Mouse (Mus musculus) T-helper 1 cell (primary cell): Measurements from ENCODE around the gene Clec2g.
"Not testable (repeated sequence)": the region's sequence is repeated elsewhere in the genome, so short reads cannot be mapped to it uniquely, and the experiment has no call there.

Experiments
- in situ Hi-C: fragments of 300-600 bp; cut with MboI, MseI; formaldehyde crosslinking; loops from one replicate; pipeline ENCODE4 v1.15.1; 2025; ENCODE audit warnings: high pct_unique_total_duplicates

The Clec2g gene

GRCm38 (mm10) chr6:128934081-128934480 is at the start of gene Clec2g:
Gene Clec2g, plus strand, starts transcription at chr6:128934381.
- in situ Hi-C loops: not testable (repeated sequence)

DNA sequence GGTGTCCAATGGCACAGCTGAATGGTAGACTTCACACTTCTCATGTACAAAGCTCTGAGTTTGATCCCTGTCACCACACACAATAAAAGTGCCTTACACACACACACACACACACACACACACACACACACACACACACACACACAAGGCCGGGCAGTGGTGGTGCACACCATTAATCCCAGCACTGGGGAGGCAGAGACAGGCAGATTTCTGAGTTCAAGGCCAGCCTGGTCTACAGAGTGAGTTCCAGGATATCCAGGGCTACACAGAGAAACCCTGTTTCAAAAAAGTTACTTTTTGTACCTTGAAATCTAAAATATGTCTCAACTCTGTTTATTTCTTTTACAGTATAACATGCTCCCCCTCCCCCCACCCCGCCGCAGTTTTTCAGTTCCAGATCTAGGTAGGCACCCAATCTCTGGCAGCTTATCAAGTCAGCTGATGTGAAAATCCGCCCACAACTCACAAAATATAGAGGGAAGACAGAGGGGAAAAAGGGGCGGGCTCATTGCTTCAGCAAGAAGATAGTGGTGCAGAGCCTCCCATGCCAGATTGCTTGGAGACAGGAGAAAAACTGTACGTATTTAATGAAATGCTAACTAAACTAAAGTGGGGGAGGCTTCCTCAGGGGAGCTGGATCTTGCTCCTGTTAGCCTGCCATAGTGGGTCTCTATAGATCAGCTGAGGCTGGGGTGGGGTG is 46.9 kb upstream of the Clec2g start, which contains the start of gene Clec2i:
Gene Clec2i (plus strand): TSS at position 498 of the 700 bp plus-strand sequence.
- in situ Hi-C loops: loop anchor here (5.0 kb wide), 1 partner anchor 35 kb away; no protein-coding TSS in a partner anchor

- in situ Hi-C loops: loop anchor here (5.0 kb wide), 1 partner anchor 37 kb away; no protein-coding TSS in a partner anchor
Measured at GRCm38 (mm10) chr6:128888834-128889233, 45.3 kb upstream of the Clec2g start.

- in situ Hi-C loops: no loop called here
Measured at GRCm38 (mm10) chr6:128890948-128891355, 43.2 kb upstream of the Clec2g start, which contains the start of gene BC035044. Gene BC035044, minus strand, starts transcription at chr6:128891126.

DNA sequence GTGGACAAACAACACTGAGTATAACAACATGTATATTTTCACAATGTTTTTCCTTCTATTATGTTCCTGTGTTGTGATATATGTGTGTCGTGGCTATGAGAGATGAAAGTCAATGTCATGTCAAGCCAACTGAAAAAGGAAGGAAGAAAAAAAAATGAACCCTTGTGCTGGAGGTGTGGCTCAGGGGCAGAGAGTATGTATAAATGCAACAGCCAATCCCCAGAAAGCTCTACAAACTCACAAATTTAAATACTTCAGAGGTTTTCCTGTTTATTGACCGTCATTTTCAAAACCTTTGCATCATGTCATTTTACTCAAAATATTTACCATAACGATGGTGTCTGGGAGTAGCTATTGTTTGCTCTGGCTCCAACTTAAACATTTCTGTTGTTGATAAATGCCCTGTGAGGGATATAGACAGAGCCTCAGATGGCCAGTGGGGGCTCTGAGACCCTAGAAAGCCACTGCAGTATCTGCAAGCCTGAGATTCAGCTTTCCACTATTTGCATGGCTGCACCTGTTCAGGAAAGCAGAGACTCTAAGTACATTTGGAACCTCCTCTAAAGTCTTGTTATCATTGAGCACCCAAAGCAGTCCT is 38.7 kb upstream of the Clec2g start:
- in situ Hi-C loops: no loop called here

- in situ Hi-C loops: no loop called here
Measured at GRCm38 (mm10) chr6:128900044-128900443, 34.1 kb upstream of the Clec2g start.

GRCm38 (mm10) chr6:128900796-128901552 is 33.2 kb upstream of the Clec2g start:
- in situ Hi-C loops: not testable (repeated sequence)

GRCm38 (mm10) chr6:128913598-128914254 is 20.5 kb upstream of the Clec2g start:
- in situ Hi-C loops: loop anchor here (10.0 kb wide), 1 partner anchor 1329 kb away; no protein-coding TSS in a partner anchor

- in situ Hi-C loops: loop anchor here (10.0 kb wide), 1 partner anchor 1333 kb away; no protein-coding TSS in a partner anchor
Measured at GRCm38 (mm10) chr6:128917322-128917721, 16.9 kb upstream of the Clec2g start.

- in situ Hi-C loops: no loop called here
Measured at GRCm38 (mm10) chr6:128933050-128933449, 1.1 kb upstream of the Clec2g start.

- in situ Hi-C loops: not testable (repeated sequence)
Measured at GRCm38 (mm10) chr6:128935889-128936665, 1.9 kb downstream of the Clec2g start.

GRCm38 (mm10) chr6:128941646-128942421 is 7.7 kb downstream of the Clec2g start:
- in situ Hi-C loops: no loop called here

DNA sequence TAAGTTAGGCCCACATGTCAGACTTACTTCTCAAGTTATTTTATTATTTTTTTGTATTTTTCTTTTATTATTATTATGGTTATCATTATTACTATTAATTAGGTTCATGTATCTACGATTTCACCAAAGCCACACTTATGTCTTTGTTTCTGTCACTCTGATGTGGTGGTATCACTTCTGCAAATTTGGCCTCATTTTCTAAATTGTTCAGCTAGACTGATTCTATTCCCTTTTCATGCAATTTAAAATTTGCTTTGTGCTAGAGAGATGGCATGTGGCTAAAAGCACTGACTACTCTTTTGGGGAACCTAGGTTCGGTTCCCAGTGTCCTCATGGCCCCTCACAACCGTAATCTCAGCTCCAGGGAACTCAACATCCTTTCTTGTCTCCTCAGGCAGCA is 11.4 kb downstream of the Clec2g start:
- in situ Hi-C loops: no loop called here

DNA sequence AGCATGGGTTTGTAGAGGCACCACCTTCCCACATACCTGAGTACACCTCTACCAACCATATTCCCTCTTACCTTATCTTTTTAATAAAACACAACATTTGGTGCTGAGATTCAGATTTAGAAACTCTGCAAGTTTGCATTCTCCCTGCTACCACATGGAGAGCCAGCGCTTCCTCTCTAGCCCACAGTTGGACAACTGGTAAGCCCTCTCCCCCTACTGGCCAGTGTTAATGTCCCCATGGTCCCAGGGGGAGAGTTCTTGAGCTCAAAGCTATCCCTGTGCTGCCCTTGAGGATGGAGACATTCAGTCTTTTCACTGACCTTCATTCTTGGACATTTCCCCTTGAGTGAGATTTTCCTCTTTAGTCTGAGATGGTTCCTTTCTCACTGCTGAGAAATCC is 26.9 kb downstream of the Clec2g start:
- in situ Hi-C loops: no loop called here

- in situ Hi-C loops: not testable (repeated sequence)
Measured at GRCm38 (mm10) chr6:128962108-128962507, 27.9 kb downstream of the Clec2g start.

DNA sequence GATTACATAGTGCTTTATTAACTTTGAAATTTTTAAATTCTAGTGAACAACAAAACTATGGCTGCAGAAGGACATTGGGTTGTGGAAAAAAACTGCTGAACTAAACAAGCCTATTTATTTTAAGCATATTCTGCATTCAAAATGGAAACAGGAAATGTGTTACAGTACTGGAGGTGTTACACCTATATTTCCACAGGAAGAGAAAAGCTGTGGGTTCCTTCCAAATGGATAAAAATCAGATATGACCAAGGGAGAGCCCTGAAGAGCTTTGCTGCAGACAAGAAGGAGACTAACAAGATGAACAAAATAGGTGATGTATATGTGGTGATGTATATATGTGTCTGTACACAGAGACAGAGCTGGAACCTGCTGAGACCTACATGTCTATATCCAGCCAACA is 30.3 kb downstream of the Clec2g start:
- in situ Hi-C loops: no loop called here

- in situ Hi-C loops: no loop called here
Measured at GRCm38 (mm10) chr6:128968463-128968862, 34.3 kb downstream of the Clec2g start.

DNA sequence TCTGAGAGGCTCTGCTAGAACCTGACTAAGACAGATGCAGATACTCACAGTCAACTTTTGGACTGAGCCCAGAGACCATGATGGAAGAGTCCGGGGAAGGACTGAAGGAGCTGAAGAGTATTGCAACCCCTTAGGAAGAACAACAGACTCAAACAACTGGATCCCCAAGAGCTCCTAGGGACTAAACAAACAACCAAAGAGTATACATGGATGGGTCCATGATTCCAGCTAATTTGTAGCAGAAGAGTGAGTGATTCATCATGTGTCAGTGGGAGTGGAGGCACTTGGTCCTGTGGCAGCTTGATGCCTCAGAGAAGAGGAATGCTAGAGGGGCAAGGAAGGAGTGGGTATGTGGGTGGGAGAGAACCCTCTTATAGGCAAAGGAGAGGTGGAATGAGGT is 35.6 kb downstream of the Clec2g start:
- in situ Hi-C loops: no loop called here

DNA sequence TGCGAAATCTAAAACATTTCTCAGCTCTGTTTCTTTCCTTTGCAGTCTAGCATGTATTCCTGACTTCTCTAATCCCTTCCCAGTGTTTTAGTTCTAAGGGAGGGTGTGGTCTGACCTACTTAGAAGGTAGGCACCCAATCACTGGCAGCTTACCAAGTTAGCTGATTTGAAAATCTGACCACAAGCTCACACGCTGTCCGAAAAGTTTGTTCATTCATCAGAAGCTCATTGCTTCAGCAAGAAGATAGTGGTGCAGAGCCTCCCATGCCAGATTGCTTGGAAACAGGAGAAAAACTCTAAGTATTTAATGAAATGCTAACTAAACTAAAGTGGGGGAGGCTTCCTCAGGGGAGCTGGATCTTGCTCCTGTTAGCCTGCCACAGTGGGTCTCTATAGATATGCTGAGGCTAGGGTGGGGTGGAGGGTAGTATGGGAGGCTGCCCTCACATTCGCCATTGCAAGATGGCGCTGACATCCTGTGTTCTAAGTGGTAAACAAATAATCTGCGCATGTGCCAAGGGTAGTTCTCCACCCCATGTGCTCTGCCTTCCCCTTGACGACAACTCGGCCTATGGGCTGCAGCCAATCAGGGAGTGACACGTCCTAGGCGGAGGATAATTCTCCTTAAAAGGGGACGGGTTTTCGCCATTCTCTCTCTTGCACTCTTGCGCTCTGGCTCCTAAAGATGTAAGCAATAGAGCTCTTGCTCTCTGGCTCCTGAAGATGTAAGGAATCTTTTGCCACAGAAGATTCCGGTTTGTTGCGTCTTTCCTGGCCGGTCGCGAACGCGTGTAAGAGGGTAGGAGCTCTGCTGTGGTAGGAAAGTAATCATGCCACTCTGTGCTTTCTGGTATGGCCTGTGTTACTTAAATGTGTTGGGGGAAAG is 36.6 kb downstream of the Clec2g start:
- in situ Hi-C loops: not testable (repeated sequence)
